Mouse (Mus musculus) cerebellum, adult 2 months (tissue): Measurements from ENCODE around the gene Rybp. TPM values are rescaled to one million over a fixed set of nuclear protein-coding genes. Genes with fewer than 3 reads are reported as not detected.

ENCODE experiments used
- DNase-seq, 2 experiments: peaks; one replicate each; pipeline ENCODE4 v3.0.0; 2021
- H3K27ac ChIP-seq: fragments of 200-500 bp; 2 replicates; pipeline ENCODE4 v1.5.1; 2012; ENCODE audit warnings: low read length, control low read depth, inconsistent platforms; ENCODE audit not compliant: insufficient read depth
- H3K27me3 ChIP-seq: fragments of 200-500 bp; 2 replicates; pipeline ENCODE4 v1.6.1; 2012; ENCODE audit warnings: inconsistent platforms, mild to moderate bottlenecking, low read length, moderate library complexity; ENCODE audit not compliant: control insufficient read depth, insufficient read depth
- H3K4me1 ChIP-seq: fragments of 200-500 bp; 2 replicates; pipeline ENCODE4 v1.6.1; 2011; ENCODE audit warnings: low read length; ENCODE audit not compliant: control insufficient read depth, insufficient read depth
- H3K4me3 ChIP-seq: fragments of 200-500 bp; replicated peaks from 2 replicates; pipeline ENCODE3; 2011; ENCODE audit warnings: mild to moderate bottlenecking, low read depth, low read length, control low read depth; ENCODE audit not compliant: insufficient read depth
- CTCF ChIP-seq: fragments of 200-500 bp; IDR thresholded peaks from 2 replicates; pipeline ENCODE4 v1.5.1; 2011; ENCODE audit warnings: low read depth, mild to moderate bottlenecking, control low read depth, low read length, moderate library complexity, borderline replicate concordance; ENCODE audit not compliant: insufficient read depth
- POLR2A ChIP-seq: fragments of 200-500 bp; IDR thresholded peaks from 2 replicates; pipeline ENCODE4 v1.6.1; 2011; ENCODE audit warnings: low read length, control low read depth, borderline replicate concordance; ENCODE audit not compliant: insufficient read depth
- WGBS: fragments of 180-500 bp; shearing (Covaris S2); methylation state at CpG from one replicate; pipeline ENCODE4 v1.1.7; 2018; 5-methylcytosine and 5-hydroxymethylcytosine counted together
- polyA plus RNA-seq: library from polyadenylated mRNA; depleted of rRNA; stranded (reverse); fragments of >200 nt; gene quantifications from 2 replicates; pipeline ENCODE4 v1.2.3, GENCODE M21; 2012

Rybp gene
- polyA plus RNA-seq, 1 experiment, result 31.7 TPM

DNA sequence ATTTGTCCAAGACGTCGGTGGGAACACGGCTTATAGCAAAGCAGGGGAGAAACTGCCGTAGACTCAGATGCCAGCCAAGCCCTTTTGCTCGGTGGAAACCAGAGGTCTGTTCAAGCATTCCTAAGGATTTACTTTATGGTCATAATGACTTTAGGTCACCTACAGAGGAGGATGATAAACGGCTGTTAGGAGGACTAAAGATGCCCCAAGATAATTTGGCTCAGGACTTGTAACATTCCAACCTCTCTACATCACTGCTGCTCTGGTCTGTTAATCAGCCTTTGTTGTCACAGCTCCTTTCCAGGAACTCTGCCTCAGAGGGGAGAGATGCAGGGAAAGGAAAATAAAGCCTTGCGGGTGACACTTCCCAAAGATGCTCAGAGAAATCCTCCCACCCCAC is 93.5 kb downstream of the Rybp start:
- TF ChIP-seq POLR2A, result no peak
- no peak for TF ChIP-seq CTCF
- Histone ChIP-seq H3K4me1 (no peaks in the 10 kb centered on the region), H3K27me3 (no peaks in the 10 kb centered on the region), H3K27ac (no peak overlapping the region), H3K4me3 (no peak overlapping the region)
- 91% methylated on average over 7 of the region's 7 CpGs for WGBS
- DNase-seq, result no peak

DNA sequence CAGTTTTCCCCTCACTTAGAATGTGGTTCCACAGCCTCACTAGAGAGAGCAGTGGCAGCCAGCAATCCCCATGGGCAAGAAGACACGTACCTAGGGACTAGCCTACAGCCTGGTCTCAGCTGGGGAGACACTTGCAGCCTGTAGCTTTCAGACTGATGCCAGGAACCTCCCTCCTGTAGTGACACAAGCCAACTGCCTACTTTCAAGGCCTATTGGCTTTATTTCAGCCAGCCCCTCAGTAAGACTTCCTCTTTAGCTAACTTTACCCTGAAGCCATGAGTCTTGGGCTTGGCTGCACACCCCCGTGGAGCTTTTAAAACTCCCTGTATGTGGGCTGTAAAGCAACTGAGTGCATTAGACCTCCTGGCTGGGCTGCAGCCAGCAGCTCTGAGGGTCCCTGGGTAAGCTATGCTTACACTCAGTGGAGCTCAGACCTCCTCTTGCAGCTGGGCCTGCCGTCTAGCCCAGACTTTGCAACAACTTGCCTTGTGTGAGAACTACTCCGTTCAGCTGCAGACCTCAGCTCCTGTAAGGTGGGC is 94.5 kb downstream of the Rybp start:
- H3K4me1 ChIP-seq, result no peaks in the 10 kb centered on the region
- no peak for TF ChIP-seq POLR2A
- TF ChIP-seq CTCF, result no peak
- no peak overlapping the region for H3K27ac ChIP-seq
- H3K4me3 ChIP-seq, result no peak overlapping the region
- H3K27me3 ChIP-seq, result no peaks in the 10 kb centered on the region
- DNase-seq, result no peak
- WGBS, result 60% methylated on average over 4 of the region's 4 CpGs

DNA sequence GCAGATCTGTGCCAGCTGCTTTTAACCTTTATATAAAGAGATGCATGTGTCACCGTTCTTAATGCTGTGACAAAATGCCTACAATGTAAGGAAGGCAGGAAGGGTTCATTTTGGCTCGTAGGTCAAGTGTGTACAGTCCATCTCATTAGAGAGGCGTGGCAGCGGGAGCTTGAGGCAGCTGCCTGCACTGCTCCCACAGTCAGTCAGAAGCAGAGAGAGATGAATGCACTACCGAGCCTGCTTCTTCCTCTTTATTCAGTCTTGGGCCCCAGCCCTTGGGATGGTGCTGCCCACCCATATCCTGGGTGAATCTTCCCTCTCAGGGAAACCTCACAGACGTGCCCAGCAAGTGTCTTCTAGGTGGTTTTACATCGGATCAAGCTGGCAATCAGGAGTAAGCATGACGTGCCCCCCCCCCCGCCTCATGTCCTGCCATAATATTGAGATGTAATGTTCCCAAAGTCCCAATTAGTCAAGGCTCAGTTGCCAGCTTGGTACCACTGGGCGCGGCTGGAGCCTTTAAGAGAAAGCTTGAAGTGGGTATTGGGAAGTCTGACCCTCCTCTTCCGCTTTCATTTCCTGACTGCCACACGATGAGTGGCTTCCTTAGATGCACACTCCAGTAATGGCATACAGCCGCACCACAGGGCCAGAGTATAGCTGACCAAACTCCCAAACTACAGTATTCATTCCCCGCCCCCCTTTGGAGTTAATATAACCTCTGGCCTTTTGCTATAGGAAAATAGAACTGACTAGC is 96.3 kb downstream of the Rybp start:
- DNase-seq, result no peak
- H3K27ac ChIP-seq, result no peak overlapping the region
- no peaks in the 10 kb centered on the region for H3K4me1 ChIP-seq
- no peak for TF ChIP-seq POLR2A
- TF ChIP-seq CTCF, result no peak
- no peak overlapping the region for H3K4me3 ChIP-seq
- H3K27me3 ChIP-seq, result no peaks in the 10 kb centered on the region
- WGBS, result 82% methylated on average over 15 of the region's 15 CpGs

DNA sequence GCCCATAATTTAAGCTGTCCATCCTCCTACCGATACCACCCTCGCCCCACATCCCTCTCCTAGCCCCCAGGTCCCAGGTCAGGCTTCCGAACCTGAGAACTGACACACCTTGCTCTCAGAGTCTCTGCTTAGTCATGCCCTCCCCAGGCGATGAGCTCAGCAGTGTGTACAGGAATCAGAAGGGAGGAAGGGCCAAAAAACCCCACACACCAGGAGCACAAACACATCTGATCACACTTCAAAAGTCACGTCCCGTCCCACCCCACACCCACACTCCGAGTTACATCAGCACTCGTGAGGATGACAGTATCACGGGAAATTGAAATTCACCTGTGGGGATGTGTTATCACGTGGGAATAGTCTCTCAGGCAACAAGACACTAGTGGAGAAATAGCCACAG is 97.0 kb downstream of the Rybp start:
- Histone ChIP-seq H3K4me1 (no peaks in the 10 kb centered on the region), H3K27me3 (no peaks in the 10 kb centered on the region), H3K4me3 (no peak overlapping the region), H3K27ac (no peak overlapping the region)
- no peak for TF ChIP-seq CTCF
- no peak for TF ChIP-seq POLR2A
- 92% methylated on average over 10 of the region's 10 CpGs for WGBS
- DNase-seq, result no peak

DNA sequence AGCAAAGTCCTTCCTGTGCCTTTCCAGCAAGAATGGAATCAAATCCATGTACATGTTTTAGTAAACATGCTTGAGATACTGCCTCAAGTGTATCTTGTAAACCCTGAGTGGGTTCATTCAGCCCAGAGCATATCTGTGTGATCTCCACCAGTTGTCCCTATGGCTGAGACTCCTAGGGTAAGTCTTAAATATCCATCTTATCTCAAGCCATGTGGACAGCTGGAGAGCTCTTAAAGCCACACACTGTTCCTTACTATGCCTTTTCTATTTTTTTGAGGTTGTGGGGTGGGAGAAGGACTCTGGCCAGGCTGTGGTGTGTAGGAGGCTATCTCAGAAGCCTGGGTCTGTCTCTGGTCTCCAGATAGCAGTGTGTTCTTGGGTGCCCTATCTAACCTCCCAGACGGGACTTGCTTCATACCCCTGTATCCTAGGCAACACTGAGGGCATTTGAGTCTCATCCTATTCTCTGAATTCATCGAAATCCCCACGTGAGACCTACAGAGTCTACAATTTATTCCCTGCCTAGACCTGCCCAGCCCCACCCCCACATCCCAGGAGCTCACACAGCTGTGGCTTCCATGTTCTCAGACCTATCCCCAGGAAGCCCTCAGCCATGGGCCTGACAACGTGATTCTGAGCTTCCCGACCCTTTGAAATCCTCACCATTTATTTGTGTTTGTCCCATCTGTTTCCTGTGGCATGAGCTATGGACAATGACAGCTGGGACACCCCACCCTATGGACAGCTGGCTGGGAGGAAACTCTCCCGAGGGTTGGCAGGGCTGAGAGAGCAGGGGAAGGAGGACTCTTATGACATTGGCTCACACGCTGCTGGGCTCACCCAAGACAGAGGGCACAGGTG is 98.2 kb downstream of the Rybp start:
- H3K27me3 ChIP-seq, result no peaks in the 10 kb centered on the region
- no peak for TF ChIP-seq POLR2A
- TF ChIP-seq CTCF, result no peak
- H3K27ac ChIP-seq, result no peak overlapping the region
- DNase-seq, result no peak
- H3K4me3 ChIP-seq, result no peak overlapping the region
- 44% methylated on average over 7 of the region's 7 CpGs for WGBS
- no peaks in the 10 kb centered on the region for H3K4me1 ChIP-seq

DNA sequence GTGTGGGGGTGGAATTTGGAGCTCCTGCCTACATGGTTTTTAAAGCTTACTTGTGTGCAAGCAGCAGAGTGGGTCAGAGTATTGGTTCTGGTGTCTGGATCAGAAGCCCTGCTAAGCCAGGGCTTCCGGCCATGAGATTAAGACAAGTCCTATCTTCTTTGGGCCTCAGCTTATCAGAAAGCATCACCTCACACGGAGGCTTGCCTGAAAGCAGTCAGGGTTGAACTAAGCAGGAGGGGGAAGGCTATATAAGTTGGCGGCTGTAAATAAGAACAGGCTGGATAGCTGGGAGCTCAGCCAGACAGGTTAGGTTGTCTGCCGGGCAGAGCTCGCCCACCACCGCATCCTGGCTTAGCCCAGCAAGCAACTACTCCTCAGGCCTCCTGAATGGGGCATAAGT is 99.5 kb downstream of the Rybp start:
- TF ChIP-seq POLR2A (no peak), CTCF (no peak)
- 54% methylated on average over 6 of the region's 6 CpGs for WGBS
- no peaks in the 10 kb centered on the region for H3K4me1 ChIP-seq
- no peak overlapping the region for H3K4me3 ChIP-seq
- no peak overlapping the region for H3K27ac ChIP-seq
- no peak for DNase-seq
- no peaks in the 10 kb centered on the region for H3K27me3 ChIP-seq

DNA sequence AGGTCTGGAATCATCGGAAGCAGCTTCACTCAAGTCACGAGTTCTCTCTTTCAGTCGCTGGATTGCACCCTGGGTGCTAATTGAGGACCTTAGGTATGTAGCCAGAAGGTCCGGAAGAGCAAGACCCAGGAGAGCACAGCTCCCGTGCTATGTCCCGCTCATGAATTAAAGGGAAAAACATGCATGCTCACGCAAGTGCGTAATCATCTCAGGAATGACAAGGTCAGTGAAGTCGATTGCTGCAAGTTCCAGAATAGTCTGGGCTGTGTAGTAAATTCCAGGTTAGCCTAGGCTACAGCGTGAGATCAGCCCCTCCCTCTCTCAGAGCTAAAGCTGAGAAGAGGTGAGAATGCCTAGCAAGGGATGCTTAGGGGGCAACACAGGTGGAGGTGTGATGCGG is 100.5 kb downstream of the Rybp start:
- 86% methylated on average over 11 of the region's 11 CpGs for WGBS
- DNase-seq, result no peak
- Histone ChIP-seq H3K4me1 (no peaks in the 10 kb centered on the region), H3K27me3 (no peaks in the 10 kb centered on the region), H3K27ac (no peak overlapping the region), H3K4me3 (no peak overlapping the region)
- no peak for TF ChIP-seq POLR2A
- no peak for TF ChIP-seq CTCF
